Mouse (Mus musculus): ENCODE data around the gene Tgm5.

DNA sequence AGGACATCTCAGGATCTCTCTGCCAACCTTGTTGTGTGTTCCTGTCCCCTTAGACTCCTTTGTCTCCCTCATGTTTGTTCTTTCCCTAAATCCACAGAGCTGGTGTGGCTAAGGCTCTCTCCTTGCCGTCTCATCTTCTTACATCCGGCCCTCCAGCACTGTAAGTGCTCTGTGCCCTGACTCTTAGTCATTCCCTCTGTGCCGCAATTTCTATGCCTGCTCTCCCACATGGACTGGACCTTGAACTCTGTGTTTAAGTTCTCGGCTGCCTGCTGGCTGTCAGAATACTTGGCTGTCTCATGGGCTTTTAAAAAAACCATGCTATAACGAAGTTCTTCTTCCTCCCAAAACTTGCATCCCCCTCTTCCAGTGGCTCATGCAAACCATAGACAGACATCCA, 62.7 kb downstream of the Tgm5 start:
- TF ChIP-seq ZMIZ1 (IDR thresholded peaks at IDR 0.05; ENCODE audit: low read depth, low read length) (no peak), CTCF (conservative IDR thresholded peaks at IDR 0.05 in 1 of 2, IDR thresholded peaks at IDR 0.05 in 1 of 2; ENCODE audit: low read depth in 2 of 2, low read length in 2 of 2) (no peak)
